Mouse (Mus musculus): Measurements from ENCODE around the gene Aipl1. TPM values are rescaled to one million over a fixed set of nuclear protein-coding genes. Genes with fewer than 3 reads are reported as not detected.

The Aipl1 gene
- 0.07 and 0.09 TPM in 2 replicates for polyA plus RNA-seq (2012; rRNA removed)

DNA sequence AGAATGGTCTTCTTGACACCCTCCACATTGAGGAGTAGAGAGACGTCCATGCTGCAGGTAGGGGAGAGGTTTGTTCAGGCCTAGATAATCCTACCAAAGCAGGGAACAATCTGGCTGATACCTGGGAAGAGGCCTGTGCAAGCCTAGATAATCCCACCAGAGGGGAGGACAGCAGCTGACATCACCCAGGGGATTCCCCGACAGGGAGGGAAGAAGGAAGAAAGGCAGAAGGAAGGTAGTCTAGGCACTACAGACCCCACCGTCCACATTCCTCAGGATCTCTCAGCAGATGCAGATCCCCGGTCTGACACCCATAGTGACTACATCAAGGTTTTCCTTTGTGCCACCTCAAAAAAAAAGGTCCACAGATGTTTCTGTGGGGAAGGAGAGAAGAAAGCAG is at the start of gene Aipl1:
Gene Aipl1, minus strand, starts transcription at position 101 of the 400 bp plus-strand sequence.

DNA sequence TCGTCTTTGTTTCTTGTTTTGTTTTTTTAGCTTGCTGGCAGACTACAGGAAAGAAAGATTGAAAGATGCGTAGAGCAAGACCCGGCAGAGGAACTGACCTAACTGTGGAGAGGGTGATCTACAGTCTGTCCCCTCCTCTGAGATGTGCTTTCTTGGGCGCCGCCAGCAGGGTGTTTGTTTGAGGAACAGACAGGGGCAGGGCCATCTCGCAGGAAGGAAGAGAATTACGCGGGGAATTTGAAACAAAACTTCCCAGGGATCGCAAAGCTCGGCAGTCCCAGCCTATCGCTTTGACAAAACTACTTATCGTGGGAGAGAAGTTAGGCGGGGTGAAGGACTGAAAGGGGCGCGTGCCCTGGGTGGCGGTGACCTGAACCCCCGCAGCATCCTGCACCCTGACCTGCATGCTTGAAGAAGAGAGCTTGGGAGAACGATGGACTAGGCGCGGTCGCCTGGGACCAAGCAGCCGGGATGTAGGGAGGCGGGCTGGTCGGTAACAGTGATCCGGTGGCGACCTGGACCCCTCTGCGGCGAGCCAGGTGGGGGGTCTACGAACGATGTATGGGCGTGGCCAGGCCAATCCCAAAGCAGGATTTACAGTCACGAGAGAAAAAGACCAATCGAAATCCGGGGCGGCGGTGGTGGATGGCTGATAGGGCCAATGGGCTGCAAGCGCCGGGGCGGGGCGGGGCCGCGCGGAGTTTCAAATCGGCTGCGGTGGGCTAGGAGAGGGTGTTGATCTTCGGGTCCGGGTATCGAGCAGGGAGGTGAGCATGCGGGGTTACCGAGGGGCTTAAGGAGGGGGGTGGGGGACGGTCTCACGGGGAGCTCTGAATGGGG is 4.7 kb upstream of the Aipl1 start, which contains the start of gene Pimreg:
Gene Pimreg, plus strand, starts transcription at position 265 of the 840 bp plus-strand sequence.

Other genes with a start within 250 kb of the Aipl1 start
- gene Pimreg, start 4.5 kb upstream of the Aipl1 start, polyA plus RNA-seq (2012; rRNA removed): 11.9 and 13.7 TPM in 2 replicates
- gene Pitpnm3, start 98.3 kb upstream of the Aipl1 start, polyA plus RNA-seq (2012; rRNA removed): 0.03 TPM in 2 replicates
- 0.08 and 0.09 TPM in 2 replicates for gene Gm43951, start 169.3 kb upstream of the Aipl1 start, polyA plus RNA-seq (2012; rRNA removed)
- gene 4933427D14Rik, start 169.9 kb upstream of the Aipl1 start, polyA plus RNA-seq (2012; rRNA removed): 2.1 and 2.2 TPM in 2 replicates
- 47.2 and 50.0 TPM in 2 replicates for gene Txndc17, start 170.0 kb upstream of the Aipl1 start, polyA plus RNA-seq (2012; rRNA removed)
- 8.2 and 8.4 TPM in 2 replicates for gene Med31, start 178.1 kb upstream of the Aipl1 start, polyA plus RNA-seq (2012; rRNA removed)
- gene Slc13a5, start 229.7 kb upstream of the Aipl1 start, polyA plus RNA-seq (2012; rRNA removed): not detected in 2 replicates